Mouse (Mus musculus) heart, postnatal 0 days (tissue): ENCODE results near the gene Tpra1. TPM values are rescaled to one million over a fixed set of nuclear protein-coding genes. Genes with fewer than 3 reads are reported as not detected.
A peak's percentile ranks its signal among the peaks of the same experiment; 100 is the strongest.

Experiments
- ATAC-seq: fragments of 200-750 bp; cut with Nextera tagmentation; 2 replicates; pipeline ENCODE4 v1.8.0; 2017; ENCODE audit warnings: low read depth, moderate number of reproducible peaks, moderate library complexity; ENCODE audit not compliant: insufficient read depth
- DNase-seq: peaks from one replicate; pipeline ENCODE4 v3.0.0-alpha.2; 2016; ENCODE audit warnings: low spot score
- H3K27ac ChIP-seq: fragments of 300-500 bp; sonication (generic); 2 replicates; pipeline ENCODE4 v1.5.1; 2014; ENCODE audit warnings: low read depth, mild to moderate bottlenecking
- H3K27me3 ChIP-seq: fragments of 300-500 bp; sonication (generic); 2 replicates; pipeline ENCODE4 v1.6.1; 2014; ENCODE audit warnings: low read length, mixed read lengths; ENCODE audit not compliant: control insufficient read depth, insufficient read depth
- H3K36me3 ChIP-seq: fragments of 300-500 bp; sonication (generic); replicated peaks from 2 replicates; pipeline ENCODE4 v1.6.1; 2014; ENCODE audit warnings: low read length, mixed read lengths; ENCODE audit not compliant: control insufficient read depth, insufficient read depth
- H3K4me1 ChIP-seq: fragments of 300-500 bp; sonication (generic); 2 replicates; pipeline ENCODE4 v1.6.1; 2014; ENCODE audit warnings: antibody characterized with exemption; ENCODE audit not compliant: control insufficient read depth, insufficient read depth
- H3K4me2 ChIP-seq: fragments of 300-500 bp; sonication (generic); 2 replicates; pipeline ENCODE4 v1.6.1; 2014; ENCODE audit warnings: low read depth, mild to moderate bottlenecking, low read length, moderate library complexity
- H3K4me3 ChIP-seq: fragments of 300-500 bp; sonication (generic); 2 replicates; pipeline ENCODE4 v1.5.1; 2014; ENCODE audit warnings: low read depth, low read length
- H3K9ac ChIP-seq: fragments of 300-500 bp; sonication (generic); replicated peaks from 2 replicates; pipeline ENCODE4 v1.6.1; 2014; ENCODE audit warnings: low read depth, low read length, mixed read lengths
- H3K9me3 ChIP-seq: fragments of 300-500 bp; sonication (generic); replicated peaks from 2 replicates; pipeline ENCODE4 v1.6.1; 2016; ENCODE audit warnings: low read length; ENCODE audit not compliant: control insufficient read depth
- CTCF ChIP-seq: IDR thresholded peaks from 2 replicates; pipeline ENCODE4 v1.5.1; 2016; ENCODE audit warnings: antibody characterized with exemption, control low read depth, low read depth
- EP300 ChIP-seq: IDR thresholded peaks from 2 replicates; pipeline ENCODE4 v1.6.1; 2016; ENCODE audit warnings: antibody characterized with exemption, low read depth
- WGBS: fragments of 180-500 bp; shearing (Covaris S2); extraction: QIAGEN DNeasy Blood & Tissue Kit; methylation state at CpG from one replicate; pipeline ENCODE4 v1.1.7; 2014; 5-methylcytosine and 5-hydroxymethylcytosine counted together
- polyA plus RNA-seq: library from polyadenylated mRNA; unstranded; fragments of >200 nt; fragmentation: Nextera tagmentation; extraction: Ambion mirVana; gene quantifications from 2 replicates; pipeline ENCODE4 v1.2.1, GENCODE M21; 2015
- total RNA-seq: library from RNA; depleted of rRNA; stranded (reverse); fragments of >200 nt; gene quantifications from 2 replicates; pipeline ENCODE4 v1.2.3, GENCODE M21; 2014; ENCODE audit warnings: low replicate concordance; rRNA removed

Gene Tpra1
- total RNA-seq (45.9 and 131 TPM in 2 replicates), polyA plus RNA-seq (39.1 and 46.9 TPM in 2 replicates)

- no peaks in the 10 kb centered on the region for H3K9me3 ChIP-seq
- TF ChIP-seq CTCF (no peak), EP300 (peak; percentile 48; the same call in 1 of the 2 replicates)
- ATAC-seq (peak; percentile 87), DNase-seq (peak; percentile 97)
- peaks cover 44% of the 10 kb centered on the region for H3K4me1 ChIP-seq
- H3K9ac ChIP-seq: peak within 1 kb of the TSS; percentile 78
- 1% methylated on average over 66 of the region's 66 CpGs for WGBS
- H3K4me2 ChIP-seq: peak within 1 kb of the TSS; percentile 99
- H3K36me3 ChIP-seq: 0 out of 2 replicates have a peak, but pooled peaks cover under 1% of the 10 kb centered on the region
- peak within 1 kb of the TSS; percentile 95 for H3K27ac ChIP-seq
- H3K27me3 ChIP-seq: no peaks in the 10 kb centered on the region
- H3K4me3 ChIP-seq: peak within 1 kb of the TSS; percentile 73
Measured at GRCm38 (mm10) chr6:88901947-88902820, at the start of gene Tpra1. Gene Tpra1 (plus strand): TSS chr6:88902251.

GRCm38 (mm10) chr6:88854509-88854908 lies 47.5 kb upstream of the Tpra1 start:
- DNase-seq: no peak
- no peak overlapping the region for H3K4me2 ChIP-seq
- 73% methylated on average over 5 of the region's 5 CpGs for WGBS
- H3K27ac ChIP-seq: no peak overlapping the region
- peaks cover 5% of the 10 kb centered on the region; the same call in 1 of the 2 replicates for H3K4me1 ChIP-seq
- no peaks in the 10 kb centered on the region for H3K9me3 ChIP-seq
- no peak overlapping the region for H3K4me3 ChIP-seq
- no peaks in the 10 kb centered on the region for H3K27me3 ChIP-seq
- no peak for ATAC-seq
- H3K9ac ChIP-seq: no peak overlapping the region
- no peak for TF ChIP-seq CTCF
- no peak for TF ChIP-seq EP300
- H3K36me3 ChIP-seq: no peaks in the 10 kb centered on the region

- no peak overlapping the region for H3K4me2 ChIP-seq
- peak; percentile 80 for DNase-seq
- H3K27me3 ChIP-seq: no peaks in the 10 kb centered on the region
- no peaks in the 10 kb centered on the region for H3K9me3 ChIP-seq
- H3K27ac ChIP-seq: no peak overlapping the region
- no peak overlapping the region for H3K4me3 ChIP-seq
- TF ChIP-seq CTCF (peak; percentile 79), EP300 (no peak)
- H3K36me3 ChIP-seq: no peaks in the 10 kb centered on the region
- H3K9ac ChIP-seq: no peak overlapping the region
- H3K4me1 ChIP-seq: peaks cover 5% of the 10 kb centered on the region; the same call in 1 of the 2 replicates
- no peak; the same call in 1 of the 2 replicates for ATAC-seq
- WGBS: 27% methylated on average over 5 of the region's 5 CpGs
Measured at GRCm38 (mm10) chr6:88855636-88856035, 46.4 kb upstream of the Tpra1 start.

- H3K27me3 ChIP-seq: no peaks in the 10 kb centered on the region
- 0 out of 2 replicates have a peak, but pooled peaks cover 3% of the 10 kb centered on the region for H3K9me3 ChIP-seq
- H3K4me3 ChIP-seq: no peak overlapping the region
- peaks cover 5% of the 10 kb centered on the region; the same call in 1 of the 2 replicates for H3K4me1 ChIP-seq
- 13% methylated on average over 9 of the region's 9 CpGs for WGBS
- peak; percentile 56 for TF ChIP-seq EP300
- TF ChIP-seq CTCF: peak; percentile 47
- peak overlapping the region; percentile 89 for H3K27ac ChIP-seq
- DNase-seq: peak; percentile 89
- no peaks in the 10 kb centered on the region for H3K36me3 ChIP-seq
- peak overlapping the region; percentile 6; the same call in 1 of the 2 replicates for H3K9ac ChIP-seq
- peak; percentile 94 for ATAC-seq
- no peak overlapping the region for H3K4me2 ChIP-seq
Measured at GRCm38 (mm10) chr6:88857249-88857648, 44.8 kb upstream of the Tpra1 start.

- H3K4me1 ChIP-seq: peaks cover 5% of the 10 kb centered on the region; the same call in 1 of the 2 replicates
- H3K4me2 ChIP-seq: no peak overlapping the region
- ATAC-seq (no peak), DNase-seq (no peak)
- no peak overlapping the region for H3K4me3 ChIP-seq
- 52% methylated on average over 6 of the region's 6 CpGs for WGBS
- TF ChIP-seq CTCF (no peak), EP300 (no peak)
- H3K27ac ChIP-seq: peak overlapping the region; percentile 89
- H3K9ac ChIP-seq: 0 out of 2 replicates have a peak overlapping the region, but pooled peaks have one; percentile 6
- H3K27me3 ChIP-seq: no peaks in the 10 kb centered on the region
- 0 out of 2 replicates have a peak, but pooled peaks cover 3% of the 10 kb centered on the region for H3K9me3 ChIP-seq
- 0 out of 2 replicates have a peak, but pooled peaks cover 1% of the 10 kb centered on the region for H3K36me3 ChIP-seq
Measured at GRCm38 (mm10) chr6:88857830-88858229, 44.2 kb upstream of the Tpra1 start.
